Mouse (Mus musculus): ENCODE data around the gene Ebf3. TPM values are rescaled to one million over a fixed set of nuclear protein-coding genes. Genes with fewer than 3 reads are reported as not detected.

Gene Ebf3
- polyA plus RNA-seq, 1 experiment from 2014 or later, result 12.9 TPM

GRCm38 (mm10) chr7:137209688-137210345 is 104.4 kb downstream of the Ebf3 start:
- Histone ChIP-seq H3K36me3 (ENCODE audit: control insufficient read depth, insufficient read depth, low read length) (no peaks in the 10 kb centered on the region), H3K4me1 (ENCODE audit: control insufficient read depth, insufficient read depth, low read length) (peaks cover 15% of the 10 kb centered on the region), H3K9me3 (ENCODE audit: control insufficient read depth, low read length) (no peaks in the 10 kb centered on the region), H3K4me3 (ENCODE audit: low read depth, low read length) (no peak overlapping the region), H3K27me3 (ENCODE audit: control insufficient read depth, insufficient read depth, low read length) (no peaks in the 10 kb centered on the region), H3K9ac (ENCODE audit: low read length) (no peak overlapping the region), H3K4me2 (ENCODE audit: low read depth) (no peak overlapping the region), H3K27ac (ENCODE audit: low read depth, low read length) (no peak overlapping the region)
- no peak for DNase-seq (ENCODE audit: low spot score)
- ATAC-seq (ENCODE audit: insufficient read depth, low FRiP score, low TSS enrichment), result no peak
- 71% methylated on average over 15 of the region's 15 CpGs for WGBS

GRCm38 (mm10) chr7:137208556-137208955 is 105.7 kb downstream of the Ebf3 start:
- Histone ChIP-seq H3K9me3 (ENCODE audit: control insufficient read depth, low read length) (no peaks in the 10 kb centered on the region), H3K27me3 (ENCODE audit: control insufficient read depth, insufficient read depth, low read length) (no peaks in the 10 kb centered on the region), H3K4me2 (ENCODE audit: low read depth) (no peak overlapping the region), H3K4me1 (ENCODE audit: control insufficient read depth, insufficient read depth, low read length) (peaks cover 16% of the 10 kb centered on the region), H3K27ac (ENCODE audit: low read depth, low read length) (no peak overlapping the region), H3K36me3 (ENCODE audit: control insufficient read depth, insufficient read depth, low read length) (no peaks in the 10 kb centered on the region), H3K9ac (ENCODE audit: low read length) (no peak overlapping the region), H3K4me3 (ENCODE audit: low read depth, low read length) (no peak overlapping the region)
- DNase-seq (ENCODE audit: low spot score) (peak; percentile 38), ATAC-seq (ENCODE audit: insufficient read depth, low FRiP score, low TSS enrichment) (no peak)
- WGBS, result 41% methylated on average over 5 of the region's 5 CpGs

- H3K4me1 ChIP-seq (ENCODE audit: control insufficient read depth, insufficient read depth, low read length), result peaks cover 16% of the 10 kb centered on the region
These were observed 107.4 kb downstream of the Ebf3 start for GRCm38 (mm10) chr7:137206770-137207285.

GRCm38 (mm10) chr7:137199533-137199932 is 114.7 kb downstream of the Ebf3 start:
- WGBS, result 81% methylated on average over 4 of the region's 4 CpGs
- Histone ChIP-seq H3K4me3 (ENCODE audit: low read depth, low read length) (no peak overlapping the region), H3K9ac (ENCODE audit: low read length) (no peak overlapping the region), H3K9me3 (ENCODE audit: control insufficient read depth, low read length) (no peaks in the 10 kb centered on the region), H3K4me2 (ENCODE audit: low read depth) (no peak overlapping the region), H3K27me3 (ENCODE audit: control insufficient read depth, insufficient read depth, low read length) (no peaks in the 10 kb centered on the region), H3K4me1 (ENCODE audit: control insufficient read depth, insufficient read depth, low read length) (no peaks in the 10 kb centered on the region), H3K27ac (ENCODE audit: low read depth, low read length) (no peak overlapping the region), H3K36me3 (ENCODE audit: control insufficient read depth, insufficient read depth, low read length) (peaks cover 11% of the 10 kb centered on the region)
- DNase-seq (ENCODE audit: low spot score) (no peak), ATAC-seq (ENCODE audit: insufficient read depth, low FRiP score, low TSS enrichment) (no peak)

More at GRCm38 (mm10) chr7:137206770-137207285, 107.4 kb downstream of the Ebf3 start:
- H3K36me3 ChIP-seq (ENCODE audit: control insufficient read depth, insufficient read depth, low read length), result no peaks in the 10 kb centered on the region
- no peaks in the 10 kb centered on the region for H3K9me3 ChIP-seq (ENCODE audit: control insufficient read depth, low read length)
- no peak overlapping the region for H3K4me3 ChIP-seq (ENCODE audit: low read depth, low read length)
- H3K27me3 ChIP-seq (ENCODE audit: control insufficient read depth, insufficient read depth, low read length), result no peaks in the 10 kb centered on the region
- H3K4me2 ChIP-seq (ENCODE audit: low read depth), result no peak overlapping the region
- no peak overlapping the region for H3K9ac ChIP-seq (ENCODE audit: low read length)
- no peak for ATAC-seq (ENCODE audit: insufficient read depth, low FRiP score, low TSS enrichment)
- H3K27ac ChIP-seq (ENCODE audit: low read depth, low read length), result peak overlapping the region; percentile 53; the same call in 1 of the 2 replicates
- DNase-seq (ENCODE audit: low spot score), result no peak
- WGBS, result 70% methylated on average over 21 of the region's 21 CpGs

GRCm38 (mm10) chr7:137198921-137199320 is 115.3 kb downstream of the Ebf3 start:
- Histone ChIP-seq H3K4me2 (ENCODE audit: low read depth) (no peak overlapping the region), H3K27ac (ENCODE audit: low read depth, low read length) (no peak overlapping the region), H3K9ac (ENCODE audit: low read length) (no peak overlapping the region), H3K4me3 (ENCODE audit: low read depth, low read length) (no peak overlapping the region), H3K9me3 (ENCODE audit: control insufficient read depth, low read length) (no peaks in the 10 kb centered on the region), H3K4me1 (ENCODE audit: control insufficient read depth, insufficient read depth, low read length) (no peaks in the 10 kb centered on the region), H3K36me3 (ENCODE audit: control insufficient read depth, insufficient read depth, low read length) (peaks cover 11% of the 10 kb centered on the region), H3K27me3 (ENCODE audit: control insufficient read depth, insufficient read depth, low read length) (no peaks in the 10 kb centered on the region)
- no peak for DNase-seq (ENCODE audit: low spot score)
- no peak for ATAC-seq (ENCODE audit: insufficient read depth, low FRiP score, low TSS enrichment)
- WGBS, result 96% methylated on average over 15 of the region's 15 CpGs

- H3K36me3 ChIP-seq (ENCODE audit: control insufficient read depth, insufficient read depth, low read length), result peaks cover 11% of the 10 kb centered on the region
- ATAC-seq (ENCODE audit: insufficient read depth, low FRiP score, low TSS enrichment), result no peak
- DNase-seq (ENCODE audit: low spot score), result no peak
- H3K4me2 ChIP-seq (ENCODE audit: low read depth), result no peak overlapping the region
- H3K4me3 ChIP-seq (ENCODE audit: low read depth, low read length), result no peak overlapping the region
- WGBS, result 91% methylated on average over 23 of the region's 23 CpGs
- no peaks in the 10 kb centered on the region for H3K4me1 ChIP-seq (ENCODE audit: control insufficient read depth, insufficient read depth, low read length)
- no peaks in the 10 kb centered on the region for H3K27me3 ChIP-seq (ENCODE audit: control insufficient read depth, insufficient read depth, low read length)
- no peak overlapping the region for H3K27ac ChIP-seq (ENCODE audit: low read depth, low read length)
- no peak overlapping the region for H3K9ac ChIP-seq (ENCODE audit: low read length)
- H3K9me3 ChIP-seq (ENCODE audit: control insufficient read depth, low read length), result no peaks in the 10 kb centered on the region
These were observed 116.9 kb downstream of the Ebf3 start for GRCm38 (mm10) chr7:137197118-137198030.

- ATAC-seq (ENCODE audit: insufficient read depth, low FRiP score, low TSS enrichment) (no peak), DNase-seq (ENCODE audit: low spot score) (no peak)
- no peak overlapping the region for H3K9ac ChIP-seq (ENCODE audit: low read length)
- no peaks in the 10 kb centered on the region for H3K27me3 ChIP-seq (ENCODE audit: control insufficient read depth, insufficient read depth, low read length)
- H3K4me2 ChIP-seq (ENCODE audit: low read depth), result no peak overlapping the region
- peaks cover 11% of the 10 kb centered on the region for H3K36me3 ChIP-seq (ENCODE audit: control insufficient read depth, insufficient read depth, low read length)
- no peak overlapping the region for H3K27ac ChIP-seq (ENCODE audit: low read depth, low read length)
- no peak overlapping the region for H3K4me3 ChIP-seq (ENCODE audit: low read depth, low read length)
- 86% methylated on average over 6 of the region's 6 CpGs for WGBS
- no peaks in the 10 kb centered on the region for H3K4me1 ChIP-seq (ENCODE audit: control insufficient read depth, insufficient read depth, low read length)
- no peaks in the 10 kb centered on the region for H3K9me3 ChIP-seq (ENCODE audit: control insufficient read depth, low read length)
These were observed 117.7 kb downstream of the Ebf3 start for GRCm38 (mm10) chr7:137196536-137196935.

GRCm38 (mm10) chr7:137192776-137193278 is 121.4 kb downstream of the Ebf3 start:
- H3K4me1 ChIP-seq (ENCODE audit: control insufficient read depth, insufficient read depth, low read length), result no peaks in the 10 kb centered on the region
- no peaks in the 10 kb centered on the region for H3K27me3 ChIP-seq (ENCODE audit: control insufficient read depth, insufficient read depth, low read length)
- ATAC-seq (ENCODE audit: insufficient read depth, low FRiP score, low TSS enrichment), result no peak
- H3K9ac ChIP-seq (ENCODE audit: low read length), result no peak overlapping the region
- WGBS, result 88% methylated on average over 7 of the region's 7 CpGs
- H3K9me3 ChIP-seq (ENCODE audit: control insufficient read depth, low read length), result no peaks in the 10 kb centered on the region
- peaks cover 2% of the 10 kb centered on the region for H3K36me3 ChIP-seq (ENCODE audit: control insufficient read depth, insufficient read depth, low read length)
- H3K27ac ChIP-seq (ENCODE audit: low read depth, low read length), result no peak overlapping the region
- no peak overlapping the region for H3K4me2 ChIP-seq (ENCODE audit: low read depth)
- DNase-seq (ENCODE audit: low spot score), result no peak
- H3K4me3 ChIP-seq (ENCODE audit: low read depth, low read length), result no peak overlapping the region

Measured in neural tube, embryonic 11.5 days (tissue).